Mouse (Mus musculus) B cell, adult 2 months (primary cell): Measurements from ENCODE around the gene Gzmd.
A peak's percentile ranks its signal among the peaks of the same experiment; 100 is the strongest.
"Not testable (repeated sequence)": the region's sequence is repeated elsewhere in the genome, so short reads cannot be mapped to it uniquely, and the experiment has no call there.

ENCODE experiments used
- DNase-seq, 2 experiments: peaks; one replicate each; pipeline ENCODE4 v3.0.0; 2022

Gzmd gene

DNA sequence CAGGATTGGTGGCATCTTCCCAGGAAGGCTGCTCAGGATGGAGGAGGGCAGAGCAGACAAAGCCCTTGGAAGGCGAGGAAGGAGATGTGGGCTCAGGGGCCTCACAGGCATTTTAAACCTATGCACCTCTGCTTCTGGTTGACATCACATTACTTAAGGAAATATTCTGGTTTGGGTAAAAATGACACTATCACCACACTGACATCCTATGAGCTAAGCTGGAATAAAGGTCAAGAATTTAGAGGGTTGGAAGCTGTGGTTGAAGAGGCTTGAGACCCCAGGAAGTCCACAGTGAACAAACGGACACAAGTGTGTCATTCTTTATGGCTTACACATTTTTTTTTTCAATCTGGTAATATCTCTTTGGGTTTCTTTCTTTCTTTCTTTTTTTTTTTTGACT is at the start of gene Gzmd:
Gzmd (minus strand) TSS at position 101 of the 400 bp plus-strand sequence.
- not testable (repeated sequence) for DNase-seq

DNA sequence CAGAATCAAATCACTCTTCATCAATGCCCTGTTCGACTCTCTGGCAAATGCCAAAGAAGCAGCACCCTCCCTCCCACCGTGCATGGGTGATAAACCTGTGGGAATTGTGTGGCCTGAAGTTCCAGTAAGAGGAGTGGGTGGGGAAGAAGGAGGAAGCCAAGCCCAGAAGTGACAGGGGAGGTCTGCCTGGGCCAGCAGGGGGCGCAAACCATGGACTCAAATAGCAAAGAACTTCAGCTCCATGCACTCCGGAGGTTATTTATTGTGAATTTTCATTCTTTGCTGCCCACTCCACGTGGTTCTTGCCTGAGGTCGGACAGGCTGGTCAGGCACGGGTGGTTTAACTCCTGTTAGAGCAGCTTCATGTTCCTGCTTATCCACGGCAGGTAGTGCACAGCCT is 45.2 kb upstream of the Gzmd start:
- peak; percentile 38 to 41 for DNase-seq

DNA sequence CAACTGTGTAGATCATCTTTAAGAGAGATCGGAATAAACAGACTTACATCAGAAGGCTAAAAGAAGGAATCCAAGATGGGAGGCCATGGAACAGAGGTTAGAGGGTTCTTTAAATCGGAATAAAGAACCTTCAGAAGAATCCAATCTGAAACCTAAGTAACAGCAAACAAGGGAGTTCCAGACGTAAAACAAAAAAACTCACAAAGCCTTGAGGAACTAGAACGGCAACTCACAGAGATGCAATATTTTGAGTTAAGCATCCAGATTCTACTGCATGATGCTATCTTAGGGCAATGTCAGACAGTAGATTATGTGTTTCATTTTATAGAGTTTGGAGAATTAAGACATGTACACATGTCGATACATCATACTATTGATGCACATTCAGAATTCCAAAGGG is 42.1 kb upstream of the Gzmd start, which contains the start of gene Gzmn:
Gzmn (minus strand) TSS at position 101 of the 400 bp plus-strand sequence.
- DNase-seq: no peak

DNA sequence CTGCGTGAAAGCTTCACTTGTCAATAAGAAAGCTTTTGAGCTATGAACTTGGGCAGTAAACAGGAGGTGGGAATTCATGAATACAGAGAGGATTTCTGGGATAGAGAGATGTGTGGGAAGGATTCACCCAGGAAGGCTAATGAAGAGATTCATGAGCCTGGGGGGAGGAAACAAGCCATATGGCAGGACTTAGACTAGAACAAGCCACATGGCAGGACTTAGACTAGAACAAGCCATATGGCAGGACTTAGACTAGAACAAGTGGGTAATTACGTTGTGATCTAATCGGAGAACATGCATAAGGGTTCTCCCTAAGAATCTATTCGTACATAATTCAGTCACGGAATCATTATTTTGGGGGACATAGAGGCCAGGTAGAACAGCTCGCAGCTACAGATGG is 41.0 kb upstream of the Gzmd start:
- DNase-seq: no peak

DNA sequence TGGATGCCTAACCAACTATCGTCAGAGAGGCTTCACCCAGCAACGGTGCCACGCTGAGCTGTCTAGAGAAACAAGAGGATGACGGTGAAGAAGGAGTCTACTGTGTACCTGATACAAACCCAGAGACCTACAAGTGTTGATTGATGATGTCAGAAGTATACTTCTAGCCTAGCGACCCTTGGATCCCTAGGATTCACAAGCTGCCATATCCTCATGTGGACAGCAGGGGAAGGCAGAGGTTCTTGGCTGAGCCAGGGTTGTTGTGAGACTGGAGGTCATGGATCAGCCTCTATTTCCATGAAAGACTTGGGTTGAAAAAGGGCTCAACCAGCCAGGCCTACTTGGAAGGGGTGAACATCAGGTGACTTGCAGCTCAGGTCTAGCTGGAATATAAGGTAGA is 40.3 kb upstream of the Gzmd start:
- DNase-seq: no peak

DNA sequence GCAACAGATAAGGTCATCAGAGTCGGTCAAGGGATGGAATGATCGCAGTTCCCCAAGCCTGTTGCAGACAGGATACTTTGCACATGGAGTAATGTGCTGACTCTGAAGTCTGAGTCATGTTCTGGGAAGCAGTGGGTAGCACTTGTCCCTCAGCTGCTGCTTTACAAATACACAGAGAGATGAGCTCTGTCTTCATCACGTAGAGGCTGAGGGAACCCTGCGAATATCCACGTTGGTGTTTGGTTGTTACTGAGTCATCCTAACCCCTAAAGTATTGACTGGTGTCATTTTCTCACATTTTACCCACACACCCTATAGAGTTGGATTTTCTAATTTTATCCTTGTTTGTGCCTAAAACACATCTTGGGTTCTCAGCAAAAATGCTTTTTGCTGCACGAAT is 35.6 kb upstream of the Gzmd start:
- DNase-seq: no peak

DNA sequence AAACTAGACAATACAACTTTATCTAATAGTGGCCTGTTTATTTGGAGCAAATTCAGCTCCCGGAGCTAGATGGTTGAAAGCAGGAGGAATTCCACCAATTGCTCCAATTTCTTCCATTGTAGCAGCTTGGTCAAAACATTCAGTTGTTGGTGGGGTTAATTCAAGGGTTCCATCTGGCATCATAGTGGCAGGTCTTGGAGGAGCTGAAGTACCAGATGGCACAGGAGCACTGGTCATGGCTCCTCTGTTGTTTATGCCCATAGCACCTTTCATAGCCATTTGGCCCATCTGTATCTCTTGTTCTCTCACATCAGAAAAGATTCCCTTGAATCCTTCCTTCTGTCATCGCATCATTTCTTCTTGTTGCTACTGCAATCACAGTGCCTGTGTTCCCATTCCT is 29.7 kb upstream of the Gzmd start:
- DNase-seq: no peak

DNA sequence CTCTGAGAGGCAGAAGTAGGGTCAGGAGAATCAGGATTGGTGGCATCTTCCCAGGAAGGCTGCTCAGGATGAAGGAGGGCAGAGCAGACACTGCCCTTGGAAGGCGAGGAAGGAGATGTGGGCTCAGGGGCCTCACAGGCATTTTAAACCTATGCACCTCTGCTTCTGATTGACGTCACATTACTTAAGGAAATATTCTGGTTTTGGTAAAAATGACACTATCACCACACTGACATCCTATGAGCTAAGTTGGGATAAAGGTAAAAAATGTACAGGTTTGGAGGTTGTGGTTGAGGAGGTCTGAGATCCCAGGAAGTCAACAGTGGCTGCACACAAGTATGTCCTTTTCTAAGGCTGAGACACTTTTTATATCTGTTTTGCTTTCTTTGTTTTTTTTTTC is 27.1 kb upstream of the Gzmd start, which contains the start of gene Gzmg:
Gzmg (minus strand) TSS at position 101 of the 400 bp plus-strand sequence.
- not testable (repeated sequence) for DNase-seq

DNA sequence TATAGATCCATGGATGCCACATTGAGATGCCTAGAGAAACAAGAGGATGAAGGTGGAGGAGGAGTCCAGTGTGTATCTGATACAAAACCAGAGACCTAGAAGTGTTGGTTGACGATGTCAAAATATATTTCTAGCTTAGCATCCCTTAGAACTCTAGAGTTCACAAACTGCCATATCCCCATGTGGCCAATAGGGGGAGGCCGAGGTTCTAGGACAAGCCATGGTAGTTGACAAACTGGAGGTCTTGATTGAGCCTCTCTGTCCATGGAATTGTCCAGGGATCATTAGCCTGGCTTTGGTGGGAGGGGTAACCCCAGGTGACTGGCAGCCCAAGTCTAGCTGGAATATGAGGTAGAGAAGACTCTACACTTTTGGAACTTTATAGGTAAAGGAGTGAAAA is 22.9 kb upstream of the Gzmd start:
- DNase-seq: peak in 1 of 2 experiments; percentile 2

DNA sequence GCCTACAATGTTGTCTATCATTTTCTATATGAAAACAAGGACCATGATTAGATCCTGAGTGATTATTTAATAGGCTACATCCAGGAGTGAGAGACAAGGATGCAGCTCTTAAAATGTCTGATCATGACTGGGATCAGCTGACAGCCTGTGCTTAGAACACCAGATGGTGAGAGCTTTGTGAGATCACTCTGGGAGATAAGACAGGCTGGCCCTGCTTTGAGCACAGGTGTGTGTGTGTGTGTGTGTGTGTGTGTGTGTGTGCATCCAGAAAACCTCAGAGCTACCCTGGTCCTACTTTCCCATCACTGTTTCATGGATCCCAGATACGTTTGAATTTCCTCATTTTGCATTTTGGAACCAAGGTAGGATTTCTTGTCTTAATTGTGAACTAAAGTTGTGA is 1.3 kb upstream of the Gzmd start:
- not testable (repeated sequence) for DNase-seq

DNA sequence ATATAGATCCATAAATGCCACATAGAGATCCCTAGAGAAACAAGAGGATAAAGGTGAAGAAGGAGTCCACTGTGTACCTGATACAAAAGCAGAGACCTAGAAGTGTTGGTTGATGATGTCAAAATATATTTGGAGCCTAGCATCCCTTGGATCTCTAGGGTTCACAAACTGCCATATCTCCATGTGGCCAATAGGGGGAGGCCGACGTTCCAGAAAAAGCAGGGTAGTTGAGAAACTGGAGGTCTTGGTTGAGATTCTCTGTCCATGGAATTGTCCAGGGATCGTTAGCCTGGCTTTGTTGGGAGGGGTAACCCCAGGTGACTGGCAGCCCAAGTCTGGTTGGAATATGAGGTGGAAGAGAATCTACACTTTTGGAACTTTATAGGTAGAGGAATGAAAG is 4.1 kb downstream of the Gzmd start:
- DNase-seq: no peak

DNA sequence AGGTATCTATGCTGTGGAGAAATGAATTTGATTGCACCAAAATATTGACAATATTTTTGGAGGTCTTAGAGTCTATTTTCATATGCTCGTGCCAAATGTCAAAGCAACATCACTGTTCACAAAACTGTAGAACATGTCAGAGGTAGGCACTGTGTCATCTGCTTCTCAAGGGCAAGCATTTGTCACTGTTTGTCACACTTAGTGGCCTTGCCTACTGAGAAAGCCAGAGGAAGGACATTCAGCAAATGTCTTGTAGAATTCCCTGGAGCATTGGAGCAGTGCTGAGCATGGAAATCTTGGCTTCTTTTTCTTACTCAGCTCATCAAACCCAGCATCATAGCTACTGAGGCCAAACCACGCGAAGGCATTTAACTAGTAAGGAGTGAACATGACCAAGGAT is 8.9 kb downstream of the Gzmd start:
- DNase-seq: no peak

DNA sequence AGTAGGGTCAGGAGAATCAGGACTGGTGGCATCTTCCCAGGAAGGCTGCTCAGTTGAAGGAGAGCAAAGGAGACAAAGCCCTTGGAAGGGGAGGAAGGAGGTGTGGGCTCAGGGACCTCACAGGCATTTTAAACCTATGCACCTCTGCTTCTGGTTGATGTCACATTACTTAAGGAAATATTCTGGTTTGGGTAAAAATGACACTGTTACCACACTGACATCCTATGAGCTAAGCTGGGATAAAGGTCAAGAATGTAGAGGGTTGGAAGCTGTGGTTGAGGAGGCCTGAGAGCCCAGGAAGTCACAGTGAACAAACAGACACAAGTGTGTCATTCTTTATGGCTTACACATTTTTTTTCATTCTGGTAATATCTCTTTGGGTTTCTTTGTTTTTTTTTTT is 11.9 kb downstream of the Gzmd start, which contains the start of gene Gzme:
Gzme (minus strand) TSS at position 101 of the 400 bp plus-strand sequence.
- no peak for DNase-seq

DNA sequence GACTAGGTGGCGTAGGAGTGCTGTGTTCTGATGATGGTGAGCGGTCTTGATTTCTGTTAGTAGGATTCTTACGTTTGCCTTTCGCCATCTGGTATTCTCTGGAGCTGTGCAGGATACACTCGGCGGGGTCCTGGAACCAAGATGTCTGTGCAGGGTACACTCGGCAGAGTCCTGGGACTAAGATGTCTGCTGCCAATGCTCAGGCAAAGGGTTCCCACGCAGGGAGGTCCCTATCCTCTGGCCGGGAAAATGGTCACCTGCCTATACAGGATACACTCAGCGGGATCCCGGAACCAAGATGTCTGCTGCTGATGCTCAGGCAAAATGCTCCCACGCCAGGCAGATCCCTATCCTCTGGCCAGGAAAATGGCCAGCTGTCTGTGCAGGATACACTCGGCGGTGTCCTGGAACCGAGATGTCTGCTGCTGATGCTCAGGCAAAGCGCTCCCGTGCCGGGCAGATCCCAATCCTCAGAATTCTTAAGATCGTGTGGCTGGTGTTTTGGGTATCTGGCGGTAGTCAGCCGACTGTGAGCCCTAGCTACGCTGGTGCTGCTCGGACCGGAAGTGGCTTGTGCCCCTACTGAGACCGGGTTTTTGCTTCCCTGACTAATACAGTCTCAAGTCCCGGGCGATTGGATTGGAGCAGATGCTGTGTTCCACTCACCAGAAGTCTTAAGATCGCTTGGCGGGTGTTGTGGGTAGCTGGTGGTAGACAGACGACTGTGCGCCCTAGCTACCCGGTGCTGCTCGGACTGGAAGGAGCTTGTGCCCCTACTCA is 16.7 kb downstream of the Gzmd start:
- DNase-seq: not testable (repeated sequence)

DNA sequence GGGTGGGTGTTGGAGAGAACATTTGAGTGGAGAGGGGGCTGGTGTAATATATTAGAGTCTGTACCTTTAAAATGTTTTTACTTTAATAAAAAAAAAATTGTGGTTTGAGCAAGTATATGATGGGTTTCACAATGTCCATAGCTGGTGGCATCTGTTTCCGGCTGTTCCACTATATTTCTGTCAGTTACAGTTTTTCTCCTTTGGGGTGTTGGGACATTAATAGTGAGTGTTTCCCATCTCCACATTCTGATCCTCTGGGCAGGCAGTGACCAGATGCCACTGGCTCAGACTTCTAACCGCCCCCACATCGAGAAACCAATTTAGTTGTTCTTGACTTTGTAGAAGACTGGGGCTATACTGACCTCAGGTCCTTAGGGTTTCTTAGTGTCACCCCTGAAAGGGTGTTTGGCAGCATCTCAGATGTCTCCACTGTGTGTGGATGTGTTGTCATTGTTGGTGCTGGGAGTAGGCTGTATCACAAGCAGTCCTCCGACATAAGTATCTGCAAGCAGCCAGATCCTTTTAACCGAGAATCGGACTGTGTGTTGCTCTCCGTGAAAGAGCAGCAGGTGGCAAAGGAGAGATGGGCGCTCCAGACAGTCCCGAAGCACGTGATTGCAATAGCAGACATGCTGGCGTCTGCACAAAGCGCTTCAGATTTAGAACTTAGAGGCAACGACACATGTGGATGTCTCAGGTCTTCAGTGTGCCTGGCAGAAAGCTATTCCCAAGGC is 26.8 kb downstream of the Gzmd start:
- no peak for DNase-seq

DNA sequence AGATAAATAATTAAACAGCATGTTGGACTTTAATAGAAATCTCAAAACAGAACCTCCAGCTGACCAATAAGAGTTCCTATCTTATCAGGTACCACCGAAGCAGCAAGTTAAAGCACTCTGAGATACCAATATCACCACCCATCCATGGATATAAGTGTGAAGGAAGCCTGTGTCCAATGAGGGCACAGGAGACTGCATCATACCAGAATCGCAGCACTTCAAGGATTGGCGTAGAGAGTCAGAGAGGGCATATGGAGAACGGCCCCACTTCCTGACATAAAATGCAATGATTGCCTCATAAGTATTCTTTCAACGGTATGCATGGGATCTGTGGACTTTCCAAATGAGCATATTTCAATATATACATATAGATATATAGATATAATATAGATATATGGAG is 27.4 kb downstream of the Gzmd start:
- no peak for DNase-seq

DNA sequence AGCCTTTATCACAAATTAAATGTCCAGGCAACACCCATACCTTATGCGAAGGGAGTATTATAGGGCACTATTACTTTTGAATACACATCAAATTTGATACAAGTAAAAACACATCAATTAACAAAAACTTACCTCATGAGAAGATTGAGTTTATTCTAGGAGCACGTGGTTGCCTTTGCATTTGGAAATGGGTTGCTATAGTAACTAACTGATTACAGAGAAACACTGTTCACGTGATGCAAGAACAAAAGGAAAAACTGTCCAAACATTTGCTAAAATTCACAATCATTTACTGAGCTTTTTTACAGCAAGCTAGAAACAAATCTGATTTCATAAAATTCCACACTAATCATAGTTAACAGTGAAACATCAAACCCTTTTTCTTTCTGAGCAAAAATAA is 29.0 kb downstream of the Gzmd start:
- DNase-seq: no peak

DNA sequence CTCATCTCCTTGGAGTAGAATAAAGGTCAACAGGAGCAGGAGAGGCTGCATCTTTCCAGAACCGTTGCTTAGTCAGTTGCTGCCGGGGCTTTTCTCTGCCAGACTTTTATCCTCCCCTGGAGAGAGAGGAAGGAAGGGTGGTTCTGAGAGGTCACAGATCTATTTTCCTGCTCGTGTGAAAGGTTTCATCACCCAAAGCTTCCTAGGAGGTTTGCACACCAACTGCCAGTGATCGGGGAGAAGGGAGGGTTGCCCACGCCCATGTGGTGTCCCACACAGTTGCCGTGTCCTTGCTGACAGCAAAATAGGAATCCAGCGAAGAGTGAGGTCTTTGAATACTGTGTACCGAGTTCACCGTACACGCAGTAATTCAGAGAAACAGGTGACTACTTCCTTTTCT is 30.0 kb downstream of the Gzmd start, which contains the start of gene Ctsg:
Ctsg (minus strand) TSS at position 189 of the 400 bp plus-strand sequence.
- no peak for DNase-seq

DNA sequence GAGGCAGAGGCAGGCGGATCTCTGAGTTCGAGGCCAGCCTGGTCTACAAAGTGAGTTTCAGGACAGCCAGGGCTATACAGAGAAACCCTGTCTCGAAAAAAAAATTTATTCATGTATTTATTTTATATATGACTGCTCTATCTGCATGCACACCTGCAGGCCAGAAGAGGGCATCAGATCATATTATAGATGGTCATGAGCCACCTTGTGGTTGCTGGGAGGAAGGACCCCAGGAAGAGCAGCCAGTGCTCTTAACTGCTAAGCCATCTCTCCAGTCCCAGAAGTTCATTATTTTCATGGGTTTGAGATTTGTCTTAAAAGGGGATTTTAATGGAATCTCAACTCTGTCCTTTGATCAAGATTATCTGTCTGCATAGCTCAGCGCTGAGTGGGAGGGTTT is 33.5 kb downstream of the Gzmd start:
- DNase-seq: peak; percentile 5 to 13

DNA sequence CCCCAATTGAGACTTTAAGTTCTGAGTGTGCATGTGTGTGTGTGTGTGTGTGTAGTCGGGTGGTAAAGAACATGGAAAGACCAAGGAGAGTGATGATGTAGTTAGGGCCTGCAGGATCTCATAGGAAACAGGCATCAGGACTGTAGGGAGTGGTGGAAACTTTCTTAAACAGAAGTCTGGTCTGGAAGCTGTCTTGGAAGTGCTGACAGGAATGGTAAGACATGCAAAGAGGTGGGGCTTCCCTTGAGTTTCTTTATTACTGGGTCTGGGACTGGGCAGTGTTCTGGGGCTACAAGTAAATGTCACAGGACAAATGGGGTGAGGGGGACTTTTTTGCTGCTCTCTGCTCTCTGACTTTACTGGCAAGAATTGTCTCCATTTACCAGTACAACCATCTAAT is 34.8 kb downstream of the Gzmd start:
- no peak for DNase-seq

DNA sequence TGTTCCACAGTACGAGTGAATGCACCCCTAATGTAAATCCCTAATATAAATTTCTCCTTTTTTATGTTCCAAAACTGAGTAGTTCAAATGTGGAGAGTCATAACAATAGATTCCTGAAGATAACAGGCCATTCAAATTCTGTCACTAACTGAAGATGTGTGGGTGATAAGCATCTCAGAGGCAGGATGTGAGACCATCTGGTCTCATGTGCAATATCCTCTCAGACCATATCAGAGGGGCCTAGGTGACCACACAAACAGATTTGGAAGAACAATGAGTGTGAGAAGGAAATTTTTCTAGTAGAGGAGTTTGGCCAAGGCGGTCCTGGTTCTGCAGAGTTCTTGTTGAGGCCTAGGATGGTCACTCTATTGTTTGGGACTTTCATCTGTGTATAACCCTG is 39.1 kb downstream of the Gzmd start:
- DNase-seq: no peak

DNA sequence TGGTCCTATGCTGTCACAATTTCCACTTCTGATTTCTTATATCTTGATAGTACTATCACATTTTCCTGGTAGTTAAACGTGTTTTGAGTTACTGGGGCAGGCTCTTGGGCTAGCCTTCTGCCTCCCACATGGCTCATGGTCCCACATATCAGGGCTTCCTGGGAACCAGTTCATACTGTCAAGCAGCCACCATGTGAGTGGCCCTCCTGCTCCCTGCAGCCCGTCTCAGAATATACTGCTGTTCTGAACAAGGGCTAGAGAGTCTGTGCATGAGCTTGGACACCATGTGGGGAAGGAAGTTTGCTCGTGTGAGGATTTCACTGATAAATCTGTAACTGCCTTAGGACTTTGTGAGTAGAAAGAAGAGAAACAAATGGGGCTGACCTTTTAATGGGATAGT is 45.7 kb downstream of the Gzmd start:
- DNase-seq: no peak

DNA sequence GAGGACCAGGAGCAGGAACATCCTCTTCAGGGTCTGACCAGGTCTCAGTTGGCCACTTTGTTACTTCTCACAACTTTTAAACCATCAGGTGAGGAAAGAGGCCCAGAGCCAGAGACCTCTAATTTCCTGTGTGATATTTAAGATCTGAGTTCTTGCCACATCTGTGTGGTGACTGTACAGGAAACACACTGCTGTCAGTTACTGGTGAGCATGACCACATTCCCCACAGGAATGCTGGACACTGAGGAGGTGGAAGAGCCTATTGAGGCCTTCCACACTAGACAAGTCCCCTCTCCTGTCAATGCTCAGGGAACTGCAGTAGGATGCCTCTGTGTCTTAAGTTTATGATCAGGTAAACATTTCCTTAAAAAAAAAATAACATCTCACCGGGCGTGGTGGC is 47.2 kb downstream of the Gzmd start, which contains the start of gene Mcpt8:
Mcpt8 (minus strand) TSS at position 107 of the 400 bp plus-strand sequence.
- no peak for DNase-seq

DNA sequence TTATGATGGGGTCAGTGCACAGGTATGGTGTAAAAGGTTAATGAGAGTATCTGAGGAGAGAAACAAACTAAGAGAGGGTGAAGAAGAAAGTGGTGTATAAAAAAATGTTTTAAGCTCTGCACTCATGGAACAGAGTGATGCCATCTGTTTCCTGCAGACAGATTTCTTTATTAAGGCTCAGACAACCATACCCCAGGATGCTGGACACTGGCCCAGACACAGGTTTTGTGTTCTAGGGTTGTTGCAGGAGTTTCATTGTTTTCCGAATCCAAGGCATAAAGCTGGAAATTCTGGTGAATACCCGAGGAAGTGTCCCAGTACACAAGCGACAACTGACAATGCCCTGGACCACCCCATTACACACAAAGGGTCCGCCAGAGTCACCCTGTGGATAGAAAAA is 50.4 kb downstream of the Gzmd start:
- DNase-seq: no peak
